Mouse (Mus musculus) induced T-regulatory cell, adult 2 months (primary cell): ENCODE data around the gene Bsg.

ENCODE experiments used
- DNase-seq: peaks from one replicate; pipeline ENCODE4 v3.0.0-alpha.2; 2012; ENCODE audit warnings: low read depth

Bsg gene

GRCm38 (mm10) chr10:79704065-79704969 lies at the start of gene Bsg:
TSS of gene Bsg (plus strand) at chr10:79704491.
- peak; percentile 99 for DNase-seq

GRCm38 (mm10) chr10:79654946-79655395 lies 49.3 kb upstream of the Bsg start:
- no peak for DNase-seq

GRCm38 (mm10) chr10:79658829-79659228 lies 45.5 kb upstream of the Bsg start:
- peak; percentile 43 for DNase-seq

- DNase-seq, result peak; percentile 50
These were observed 44.0 kb upstream of the Bsg start for GRCm38 (mm10) chr10:79660298-79660697.

GRCm38 (mm10) chr10:79661861-79662260 lies 42.4 kb upstream of the Bsg start:
- no peak for DNase-seq

- DNase-seq, result peak; percentile 86
These were observed 40.1 kb upstream of the Bsg start, which contains the start of gene Madcam1 for GRCm38 (mm10) chr10:79664131-79664665. TSS of gene Madcam1 (plus strand) at chr10:79664559.

GRCm38 (mm10) chr10:79665051-79665450 lies 39.2 kb upstream of the Bsg start:
- DNase-seq, result no peak

- no peak for DNase-seq
These were observed 37.8 kb upstream of the Bsg start for GRCm38 (mm10) chr10:79666493-79666892.

- DNase-seq, result no peak
These were observed 36.2 kb upstream of the Bsg start for GRCm38 (mm10) chr10:79668076-79668475.

GRCm38 (mm10) chr10:79668771-79669575 lies 35.3 kb upstream of the Bsg start, which contains the start of gene Tpgs1:
TSS of gene Tpgs1 (plus strand) at chr10:79669369.
- DNase-seq, result peak; percentile 97

GRCm38 (mm10) chr10:79669576-79670057 lies 34.7 kb upstream of the Bsg start:
- DNase-seq, result peak; percentile 85

- no peak for DNase-seq
These were observed 34.0 kb upstream of the Bsg start for GRCm38 (mm10) chr10:79670071-79670888.

GRCm38 (mm10) chr10:79671396-79672087 lies 32.7 kb upstream of the Bsg start:
- DNase-seq, result no peak

- peak; percentile 19 for DNase-seq
These were observed 32.2 kb upstream of the Bsg start for GRCm38 (mm10) chr10:79672088-79672455.

GRCm38 (mm10) chr10:79673054-79673453 lies 31.2 kb upstream of the Bsg start:
- no peak for DNase-seq

- no peak for DNase-seq
These were observed 28.8 kb upstream of the Bsg start for GRCm38 (mm10) chr10:79675346-79676035.

- peak; percentile 33 for DNase-seq
These were observed 23.4 kb upstream of the Bsg start for GRCm38 (mm10) chr10:79680606-79681495.

- peak; percentile 98 for DNase-seq
These were observed 22.6 kb upstream of the Bsg start, which contains the start of gene Cdc34 for GRCm38 (mm10) chr10:79681591-79682245. TSS of gene Cdc34 (plus strand) at chr10:79682195.
